Mouse (Mus musculus): ENCODE measurements around the gene Cwc22. TPM values are rescaled to one million over a fixed set of nuclear protein-coding genes. Genes with fewer than 3 reads are reported as not detected.
"Not testable (repeated sequence)": the region's sequence is repeated elsewhere in the genome, so short reads cannot be mapped to it uniquely, and the experiment has no call there.

Gene Cwc22
- polyA plus RNA-seq, 1 experiment from 2014 or later = 42.8 TPM

DNA sequence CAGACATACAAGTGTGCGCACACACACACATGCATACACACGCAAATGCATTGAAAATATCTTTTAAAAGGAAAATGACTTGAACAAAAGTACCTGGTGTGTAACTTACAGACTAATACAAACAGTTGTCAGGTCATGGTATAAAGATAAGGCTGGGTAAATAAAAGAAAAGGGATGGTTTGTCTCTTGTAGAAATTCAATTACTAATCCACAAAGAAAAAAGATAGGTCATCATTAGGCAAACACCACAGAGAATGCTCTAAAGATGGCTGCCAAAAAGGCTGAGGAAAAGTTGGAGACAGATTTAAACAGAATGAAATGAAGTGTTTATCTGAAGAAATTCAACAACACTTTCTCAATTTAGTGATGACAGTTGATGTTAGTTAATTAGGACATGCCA lies 47.7 kb downstream of the Cwc22 start:
- no peak overlapping the region for H3K4me3 ChIP-seq
- no peak overlapping the region for H3K27ac ChIP-seq
- H3K4me1 ChIP-seq = no peaks in the 10 kb centered on the region
- H3K9me3 ChIP-seq (replicated peaks) = no peaks in the 10 kb centered on the region
- WGBS = 96% methylated on average over 2 of the region's 2 CpGs
- no peak for DNase-seq (ENCODE audit: low spot score)
- H3K27me3 ChIP-seq (ENCODE audit: low read depth, poor library complexity, severe bottlenecking) = no peaks in the 10 kb centered on the region
- peaks cover 89% of the 10 kb centered on the region for H3K36me3 ChIP-seq

- no peak overlapping the region for H3K4me3 ChIP-seq
- H3K27ac ChIP-seq = no peak overlapping the region
- DNase-seq (ENCODE audit: low spot score) = no peak
- H3K4me1 ChIP-seq = no peaks in the 10 kb centered on the region
- 93% methylated on average over 5 of the region's 5 CpGs for WGBS
- no peaks in the 10 kb centered on the region for H3K9me3 ChIP-seq (replicated peaks)
- H3K36me3 ChIP-seq = peaks cover 89% of the 10 kb centered on the region
- H3K27me3 ChIP-seq (ENCODE audit: low read depth, poor library complexity, severe bottlenecking) = no peaks in the 10 kb centered on the region
Observed at GRCm38 (mm10) chr2:77897988-77898387, 48.2 kb downstream of the Cwc22 start.

GRCm38 (mm10) chr2:77897558-77897899 lies 48.6 kb downstream of the Cwc22 start:
- H3K27ac ChIP-seq = no peak overlapping the region
- H3K4me1 ChIP-seq = no peaks in the 10 kb centered on the region
- H3K36me3 ChIP-seq = peaks cover 88% of the 10 kb centered on the region
- no peak overlapping the region for H3K4me3 ChIP-seq
- whole genome bisulfite sequencing = 93% methylated on average over 3 of the region's 3 CpGs
- H3K27me3 ChIP-seq (ENCODE audit: low read depth, poor library complexity, severe bottlenecking) = no peaks in the 10 kb centered on the region
- H3K9me3 ChIP-seq (replicated peaks) = no peaks in the 10 kb centered on the region
- DNase-seq (ENCODE audit: low spot score) = no peak

- WGBS = 95% methylated on average over 12 of the region's 12 CpGs
- H3K36me3 ChIP-seq = peaks cover 87% of the 10 kb centered on the region
- no peak overlapping the region for H3K4me3 ChIP-seq
- H3K27ac ChIP-seq = no peak overlapping the region
- no peaks in the 10 kb centered on the region for H3K4me1 ChIP-seq
- DNase-seq (ENCODE audit: low spot score) = no peak
- no peaks in the 10 kb centered on the region for H3K27me3 ChIP-seq (ENCODE audit: low read depth, poor library complexity, severe bottlenecking)
- no peaks in the 10 kb centered on the region for H3K9me3 ChIP-seq (replicated peaks)
Observed at GRCm38 (mm10) chr2:77896843-77897557, 49.2 kb downstream of the Cwc22 start.

DNA sequence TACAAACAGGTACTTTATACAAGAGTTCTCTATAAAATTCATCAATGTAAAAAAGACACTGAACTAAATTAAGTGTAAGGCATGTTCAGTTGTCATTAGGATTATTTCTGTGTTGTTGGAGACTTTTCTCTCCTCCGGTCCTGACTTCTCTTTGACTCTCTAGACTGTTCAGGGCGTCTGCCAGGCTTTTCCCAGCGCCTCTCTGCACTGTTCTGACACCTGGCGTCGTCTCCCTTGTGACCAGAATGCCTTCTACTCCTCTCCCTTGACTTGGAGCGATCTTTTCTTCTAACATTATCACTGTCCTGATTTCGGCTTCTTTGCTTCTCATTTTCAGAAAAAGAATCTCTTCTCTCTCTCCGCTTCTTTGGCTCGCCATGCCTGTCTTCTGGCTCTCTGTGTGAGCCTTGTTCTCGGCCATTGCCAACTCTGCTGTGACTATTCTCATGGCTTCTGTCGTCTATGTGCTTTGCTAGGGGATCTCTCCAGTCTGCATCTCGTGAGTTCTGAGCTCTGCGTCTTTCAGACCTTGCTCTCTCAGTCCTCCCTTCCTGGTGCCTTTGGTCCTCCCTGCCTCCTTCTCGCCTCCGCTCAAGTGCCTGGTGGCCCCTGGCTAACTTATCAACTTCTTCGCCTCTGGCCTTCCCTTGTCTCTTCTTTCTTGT lies 50.1 kb downstream of the Cwc22 start:
- peaks cover 77% of the 10 kb centered on the region for H3K36me3 ChIP-seq
- H3K27me3 ChIP-seq (ENCODE audit: low read depth, poor library complexity, severe bottlenecking); H3K9me3 ChIP-seq (replicated peaks); DNase-seq (ENCODE audit: low spot score); H3K27ac ChIP-seq; H3K4me3 ChIP-seq; H3K4me1 ChIP-seq: not testable (repeated sequence)
- 91% methylated on average over 16 of the region's 16 CpGs for WGBS

GRCm38 (mm10) chr2:77894896-77895295 lies 51.3 kb downstream of the Cwc22 start:
- H3K4me3 ChIP-seq = no peak overlapping the region
- no peak for DNase-seq (ENCODE audit: low spot score)
- WGBS = 91% methylated on average over 8 of the region's 8 CpGs
- no peak overlapping the region for H3K27ac ChIP-seq
- H3K4me1 ChIP-seq = no peaks in the 10 kb centered on the region
- H3K27me3 ChIP-seq (ENCODE audit: low read depth, poor library complexity, severe bottlenecking) = no peaks in the 10 kb centered on the region
- no peaks in the 10 kb centered on the region for H3K9me3 ChIP-seq (replicated peaks)
- peaks cover 73% of the 10 kb centered on the region for H3K36me3 ChIP-seq

- Histone ChIP-seq H3K9me3 (replicated peaks) (no peaks in the 10 kb centered on the region), H3K27me3 (ENCODE audit: low read depth, poor library complexity, severe bottlenecking) (no peaks in the 10 kb centered on the region), H3K27ac (no peak overlapping the region), H3K36me3 (peaks cover 59% of the 10 kb centered on the region), H3K4me1 (no peaks in the 10 kb centered on the region), H3K4me3 (no peak overlapping the region)
- no peak for DNase-seq (ENCODE audit: low spot score)
- 95% methylated on average over 8 of the region's 8 CpGs for WGBS
Observed at GRCm38 (mm10) chr2:77893505-77893904, 52.7 kb downstream of the Cwc22 start.

- Histone ChIP-seq H3K4me1 (no peaks in the 10 kb centered on the region), H3K27me3 (ENCODE audit: low read depth, poor library complexity, severe bottlenecking) (no peaks in the 10 kb centered on the region), H3K4me3 (no peak overlapping the region), H3K36me3 (peaks cover 50% of the 10 kb centered on the region), H3K27ac (no peak overlapping the region), H3K9me3 (replicated peaks) (no peaks in the 10 kb centered on the region)
- no peak for DNase-seq (ENCODE audit: low spot score)
- 93% methylated on average over 4 of the region's 4 CpGs for WGBS
Observed at GRCm38 (mm10) chr2:77892573-77892972, 53.6 kb downstream of the Cwc22 start.

DNA sequence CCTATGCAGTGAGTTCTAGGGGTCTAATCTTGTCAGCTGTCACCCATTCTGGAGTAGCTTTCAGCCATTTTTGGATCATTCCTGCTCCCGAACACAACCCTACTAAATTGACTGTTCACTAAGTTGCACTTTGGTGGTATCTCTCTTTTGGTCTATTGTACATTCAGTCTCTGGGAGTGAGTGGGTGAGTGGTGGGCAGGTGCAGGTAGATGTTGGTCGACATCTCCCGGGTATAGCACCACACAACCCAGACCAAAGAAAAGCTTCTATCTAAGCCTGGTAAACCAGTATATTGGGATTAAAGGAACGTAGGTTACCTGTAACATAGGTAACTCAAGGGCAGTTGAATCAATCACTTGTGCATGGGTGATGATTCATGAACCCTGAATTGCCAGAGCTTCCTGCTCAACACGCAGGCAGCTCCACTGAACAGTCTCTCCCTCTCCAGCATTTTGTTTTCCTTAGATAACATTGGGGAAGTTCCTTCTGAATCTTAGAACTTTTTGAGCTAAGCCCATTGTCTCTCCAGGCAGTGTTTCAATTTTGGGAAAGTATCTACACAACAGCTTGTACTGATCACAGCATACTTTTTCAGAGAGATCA lies 55.2 kb downstream of the Cwc22 start:
- 93% methylated on average over 5 of the region's 5 CpGs for WGBS
- no peak overlapping the region for H3K27ac ChIP-seq
- no peak overlapping the region for H3K4me3 ChIP-seq
- DNase-seq (ENCODE audit: low spot score) = no peak
- H3K4me1 ChIP-seq = no peaks in the 10 kb centered on the region
- no peaks in the 10 kb centered on the region for H3K27me3 ChIP-seq (ENCODE audit: low read depth, poor library complexity, severe bottlenecking)
- H3K36me3 ChIP-seq = peaks cover 33% of the 10 kb centered on the region
- H3K9me3 ChIP-seq (replicated peaks) = no peaks in the 10 kb centered on the region

DNA sequence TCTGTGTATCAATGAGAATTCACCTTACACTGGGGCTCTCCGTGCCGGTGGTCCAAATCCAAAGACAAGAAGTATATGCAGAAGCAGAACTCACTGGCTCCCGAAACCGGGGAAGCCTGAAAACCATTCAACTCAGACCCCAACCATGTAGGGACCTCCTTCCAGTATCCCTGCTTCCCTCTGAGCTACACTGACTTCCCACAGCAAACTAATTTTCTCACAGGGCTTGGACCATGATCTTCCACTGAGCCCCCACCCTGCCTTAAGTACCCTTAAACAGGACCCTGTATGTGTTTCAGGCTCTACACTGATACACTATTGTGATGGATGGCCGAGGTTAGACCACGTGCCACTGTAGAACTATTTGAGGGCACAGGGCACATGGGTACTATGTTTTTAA lies 56.2 kb downstream of the Cwc22 start:
- H3K27ac ChIP-seq = no peak overlapping the region
- 94% methylated on average over 6 of the region's 6 CpGs for WGBS
- DNase-seq (ENCODE audit: low spot score) = no peak

GRCm38 (mm10) chr2:77889401-77889800 lies 56.8 kb downstream of the Cwc22 start:
- Histone ChIP-seq H3K4me3 (no peak overlapping the region), H3K4me1 (no peaks in the 10 kb centered on the region), H3K27ac (no peak overlapping the region), H3K9me3 (replicated peaks) (no peaks in the 10 kb centered on the region), H3K27me3 (ENCODE audit: low read depth, poor library complexity, severe bottlenecking) (no peaks in the 10 kb centered on the region), H3K36me3 (peaks cover 22% of the 10 kb centered on the region)
- DNase-seq (ENCODE audit: low spot score) = no peak
- 95% methylated on average over 5 of the region's 5 CpGs for WGBS

More for the DNA sequence above, 56.2 kb downstream of the Cwc22 start:
- Histone ChIP-seq H3K4me3 (no peak overlapping the region), H3K36me3 (peaks cover 27% of the 10 kb centered on the region), H3K4me1 (no peaks in the 10 kb centered on the region), H3K9me3 (replicated peaks) (no peaks in the 10 kb centered on the region), H3K27me3 (ENCODE audit: low read depth, poor library complexity, severe bottlenecking) (no peaks in the 10 kb centered on the region)

- no peaks in the 10 kb centered on the region for H3K27me3 ChIP-seq (ENCODE audit: low read depth, poor library complexity, severe bottlenecking)
- no peak for DNase-seq (ENCODE audit: low spot score)
- WGBS = 82% methylated on average over 2 of the region's 2 CpGs
- no peaks in the 10 kb centered on the region for H3K9me3 ChIP-seq (replicated peaks)
- H3K36me3 ChIP-seq = peaks cover 16% of the 10 kb centered on the region
- H3K4me1 ChIP-seq = no peaks in the 10 kb centered on the region
- no peak overlapping the region for H3K27ac ChIP-seq
- no peak overlapping the region for H3K4me3 ChIP-seq
Observed at GRCm38 (mm10) chr2:77888826-77889225, 57.3 kb downstream of the Cwc22 start.

GRCm38 (mm10) chr2:77888056-77888455 lies 58.1 kb downstream of the Cwc22 start:
- no peak for DNase-seq (ENCODE audit: low spot score)
- H3K27me3 ChIP-seq (ENCODE audit: low read depth, poor library complexity, severe bottlenecking) = no peaks in the 10 kb centered on the region
- no peaks in the 10 kb centered on the region for H3K4me1 ChIP-seq
- WGBS = 91% methylated on average over 6 of the region's 6 CpGs
- H3K9me3 ChIP-seq (replicated peaks) = no peaks in the 10 kb centered on the region
- no peak overlapping the region for H3K4me3 ChIP-seq
- H3K27ac ChIP-seq = no peak overlapping the region
- H3K36me3 ChIP-seq = peaks cover 8% of the 10 kb centered on the region

Data from limb, embryonic 10.5 days (tissue).